Mouse (Mus musculus): ENCODE data around the gene Lcat. TPM values are rescaled to one million over a fixed set of nuclear protein-coding genes. Genes with fewer than 3 reads are reported as not detected.

The Lcat gene
- polyA plus RNA-seq, 1 experiment = 1.4 TPM

- peaks cover 18% of the 10 kb centered on the region for H3K27me3 ChIP-seq (ENCODE audit: control insufficient read depth, insufficient read depth, insufficient read length)
- TF ChIP-seq CEBPB (IDR thresholded peaks at IDR 0.05; ENCODE audit: low read depth) (no peak), MYOD1 (IDR thresholded peaks at IDR 0.05; ENCODE audit: control insufficient read depth, insufficient read length, low read depth) (no peak), MAX (IDR thresholded peaks at IDR 0.05) (no peak), USF1 (IDR thresholded peaks at IDR 0.05; ENCODE audit: low read depth) (no peak), FOSL1 (IDR thresholded peaks at IDR 0.05; ENCODE audit: insufficient read depth, low read length, poor library complexity, severe bottlenecking) (no peak), CTCF (IDR thresholded peaks at IDR 0.05; ENCODE audit: control insufficient read depth, insufficient read depth, insufficient read length) (no peak), MYOG (IDR thresholded peaks at IDR 0.05; ENCODE audit: control insufficient read depth, extremely low read depth, insufficient read length) (no peak)
- no peaks in the 10 kb centered on the region for H3K79me2 ChIP-seq (ENCODE audit: control insufficient read depth, insufficient read depth)
- no peak overlapping the region for H3ac ChIP-seq (ENCODE audit: control insufficient read depth, insufficient read length, low read depth)
- H3K36me3 ChIP-seq (ENCODE audit: control insufficient read depth, insufficient read depth) = no peaks in the 10 kb centered on the region
- H3K79me3 ChIP-seq (ENCODE audit: low read depth) = no peaks in the 10 kb centered on the region
- no peak overlapping the region for H3K4me3 ChIP-seq (ENCODE audit: insufficient read depth, poor library complexity, severe bottlenecking)
Measured at GRCm38 (mm10) chr8:105981146-105981545, 38.0 kb upstream of the Lcat start.

- Histone ChIP-seq H3ac (ENCODE audit: control insufficient read depth, insufficient read length, low read depth) (no peak within 1 kb of the TSS), H3K36me3 (ENCODE audit: control insufficient read depth, insufficient read depth) (no peaks in the 10 kb centered on the region), H3K79me2 (ENCODE audit: control insufficient read depth, insufficient read depth) (no peaks in the 10 kb centered on the region), H3K4me3 (ENCODE audit: insufficient read depth, poor library complexity, severe bottlenecking) (no peak within 1 kb of the TSS), H3K27me3 (ENCODE audit: control insufficient read depth, insufficient read depth, insufficient read length) (peaks cover 8% of the 10 kb centered on the region), H3K79me3 (ENCODE audit: low read depth) (no peaks in the 10 kb centered on the region)
- no peak for TF ChIP-seq USF1 (IDR thresholded peaks at IDR 0.05; ENCODE audit: low read depth)
- TF ChIP-seq MYOG (IDR thresholded peaks at IDR 0.05; ENCODE audit: control insufficient read depth, extremely low read depth, insufficient read length) = no peak
- TF ChIP-seq CEBPB (IDR thresholded peaks at IDR 0.05; ENCODE audit: low read depth) = no peak
- TF ChIP-seq CTCF (IDR thresholded peaks at IDR 0.05; ENCODE audit: control insufficient read depth, insufficient read depth, insufficient read length) = no peak
- no peak for TF ChIP-seq FOSL1 (IDR thresholded peaks at IDR 0.05; ENCODE audit: insufficient read depth, low read length, poor library complexity, severe bottlenecking)
- no peak for TF ChIP-seq MAX (IDR thresholded peaks at IDR 0.05)
- no peak for TF ChIP-seq MYOD1 (IDR thresholded peaks at IDR 0.05; ENCODE audit: control insufficient read depth, insufficient read length, low read depth)
Measured at GRCm38 (mm10) chr8:105979325-105979724, 36.1 kb upstream of the Lcat start, which contains the start of gene Dpep3. Dpep3 (minus strand) TSS chr8:105979429.

- H3ac ChIP-seq (ENCODE audit: control insufficient read depth, insufficient read length, low read depth) = no peak overlapping the region
- H3K79me2 ChIP-seq (ENCODE audit: control insufficient read depth, insufficient read depth) = no peaks in the 10 kb centered on the region
- no peaks in the 10 kb centered on the region for H3K27me3 ChIP-seq (ENCODE audit: control insufficient read depth, insufficient read depth, insufficient read length)
- no peaks in the 10 kb centered on the region for H3K36me3 ChIP-seq (ENCODE audit: control insufficient read depth, insufficient read depth)
- H3K79me3 ChIP-seq (ENCODE audit: low read depth) = no peaks in the 10 kb centered on the region
- no peak overlapping the region for H3K4me3 ChIP-seq (ENCODE audit: insufficient read depth, poor library complexity, severe bottlenecking)
- no peak for TF ChIP-seq USF1 (IDR thresholded peaks at IDR 0.05; ENCODE audit: low read depth)
- TF ChIP-seq MYOD1 (IDR thresholded peaks at IDR 0.05; ENCODE audit: control insufficient read depth, insufficient read length, low read depth) = no peak
- TF ChIP-seq FOSL1 (IDR thresholded peaks at IDR 0.05; ENCODE audit: insufficient read depth, low read length, poor library complexity, severe bottlenecking) = no peak
- no peak for TF ChIP-seq CTCF (IDR thresholded peaks at IDR 0.05; ENCODE audit: control insufficient read depth, insufficient read depth, insufficient read length)
- no peak for TF ChIP-seq MAX (IDR thresholded peaks at IDR 0.05)
- no peak for TF ChIP-seq CEBPB (IDR thresholded peaks at IDR 0.05; ENCODE audit: low read depth)
- TF ChIP-seq MYOG (IDR thresholded peaks at IDR 0.05; ENCODE audit: control insufficient read depth, extremely low read depth, insufficient read length) = no peak
Measured at GRCm38 (mm10) chr8:105975363-105975762, 32.2 kb upstream of the Lcat start.

GRCm38 (mm10) chr8:105971019-105971720 lies 28.0 kb upstream of the Lcat start:
- TF ChIP-seq USF1 (IDR thresholded peaks at IDR 0.05; ENCODE audit: low read depth) = no peak
- no peak for TF ChIP-seq CEBPB (IDR thresholded peaks at IDR 0.05; ENCODE audit: low read depth)
- Histone ChIP-seq H3K4me3 (ENCODE audit: insufficient read depth, poor library complexity, severe bottlenecking) (no peak overlapping the region), H3K27me3 (ENCODE audit: control insufficient read depth, insufficient read depth, insufficient read length) (no peaks in the 10 kb centered on the region), H3K36me3 (ENCODE audit: control insufficient read depth, insufficient read depth) (no peaks in the 10 kb centered on the region), H3K79me3 (ENCODE audit: low read depth) (no peaks in the 10 kb centered on the region), H3K79me2 (ENCODE audit: control insufficient read depth, insufficient read depth) (no peaks in the 10 kb centered on the region), H3ac (ENCODE audit: control insufficient read depth, insufficient read length, low read depth) (no peak overlapping the region)

- Histone ChIP-seq H3K36me3 (ENCODE audit: control insufficient read depth, insufficient read depth) (no peaks in the 10 kb centered on the region), H3K79me2 (ENCODE audit: control insufficient read depth, insufficient read depth) (peaks cover 15% of the 10 kb centered on the region), H3K4me3 (ENCODE audit: insufficient read depth, poor library complexity, severe bottlenecking) (no peak overlapping the region), H3K79me3 (ENCODE audit: low read depth) (peaks cover 7% of the 10 kb centered on the region), H3ac (ENCODE audit: control insufficient read depth, insufficient read length, low read depth) (no peak overlapping the region), H3K27me3 (ENCODE audit: control insufficient read depth, insufficient read depth, insufficient read length) (no peaks in the 10 kb centered on the region)
- TF ChIP-seq CEBPB (IDR thresholded peaks at IDR 0.05; ENCODE audit: low read depth) = no peak
- no peak for TF ChIP-seq MYOD1 (IDR thresholded peaks at IDR 0.05; ENCODE audit: control insufficient read depth, insufficient read length, low read depth)
- no peak for TF ChIP-seq MAX (IDR thresholded peaks at IDR 0.05)
- TF ChIP-seq FOSL1 (IDR thresholded peaks at IDR 0.05; ENCODE audit: insufficient read depth, low read length, poor library complexity, severe bottlenecking) = no peak
- TF ChIP-seq USF1 (IDR thresholded peaks at IDR 0.05; ENCODE audit: low read depth) = no peak
- no peak for TF ChIP-seq MYOG (IDR thresholded peaks at IDR 0.05; ENCODE audit: control insufficient read depth, extremely low read depth, insufficient read length)
- no peak for TF ChIP-seq CTCF (IDR thresholded peaks at IDR 0.05; ENCODE audit: control insufficient read depth, insufficient read depth, insufficient read length)
Measured at GRCm38 (mm10) chr8:105969367-105969766, 26.2 kb upstream of the Lcat start.
